Mouse (Mus musculus) adrenal gland, adult 8-10 months (tissue): ENCODE measurements around the gene Gm20708. TPM values are rescaled to one million over a fixed set of nuclear protein-coding genes. Genes with fewer than 3 reads are reported as not detected.

ENCODE experiments used
- DNase-seq: peaks from one replicate; pipeline ENCODE4 v3.0.0; 2022
- total RNA-seq, 4 experiments: library from RNA; stranded (reverse); gene quantifications; 2 replicates each; pipeline ENCODE4 v1.2.4; 2022

Gm20708 gene
- total RNA-seq, 4 experiments from 2014 or later, result 0.59 to 3.4 (median 1.3) TPM

DNA sequence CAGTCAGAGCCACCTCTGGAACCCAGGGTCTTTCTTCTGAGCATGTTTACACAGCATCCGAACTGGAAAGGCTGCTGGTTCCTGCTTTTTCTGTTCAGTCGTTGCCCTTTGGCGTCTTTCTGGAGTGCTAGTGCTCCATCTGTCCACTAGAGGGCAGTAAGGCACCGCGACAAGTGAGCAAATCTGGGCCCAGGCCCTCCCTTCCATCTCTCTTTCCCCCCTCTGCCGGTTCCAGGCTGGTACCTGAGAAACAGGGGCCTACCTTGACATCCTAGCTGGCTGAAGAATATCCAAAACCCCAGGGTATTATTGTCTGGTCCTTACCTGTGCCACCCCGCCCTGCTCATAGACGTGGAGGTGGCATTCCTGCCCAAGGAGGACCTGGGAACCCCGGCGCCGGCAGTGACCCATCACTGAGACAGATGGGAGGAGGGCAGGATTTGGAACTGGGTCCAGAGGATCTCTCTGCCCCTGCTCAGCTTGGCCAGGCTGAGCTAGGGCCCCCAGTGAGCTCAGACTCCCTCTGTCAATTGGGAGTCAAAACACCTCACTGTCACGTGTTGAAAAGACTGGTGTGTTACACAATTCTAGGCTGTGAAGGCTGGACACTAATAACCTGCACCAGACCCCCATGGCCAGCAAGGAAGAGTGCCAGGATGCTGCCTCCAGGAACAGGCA lies 61.4 kb downstream of the Gm20708 start:
- peak; percentile 57 for DNase-seq

DNA sequence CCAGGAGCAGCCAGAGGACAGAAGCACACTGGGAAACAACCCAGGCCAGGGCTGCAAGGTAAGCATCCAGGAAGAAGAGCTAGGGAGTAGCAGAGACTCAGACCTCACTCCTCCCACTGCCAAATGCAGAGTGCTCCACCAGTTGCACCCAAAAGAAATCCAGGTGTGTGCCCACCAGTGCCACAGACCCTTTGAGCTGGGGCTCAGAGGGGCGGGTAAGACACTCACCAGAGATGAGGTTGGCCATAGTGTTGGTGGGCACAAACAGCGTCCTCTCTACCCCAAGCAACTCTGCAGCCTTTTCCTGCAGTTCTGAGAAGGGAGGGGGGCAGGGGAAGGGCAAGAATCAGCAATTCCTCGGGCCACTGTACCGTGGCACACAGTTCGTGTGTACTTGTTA lies 61.9 kb downstream of the Gm20708 start:
- no peak for DNase-seq

DNA sequence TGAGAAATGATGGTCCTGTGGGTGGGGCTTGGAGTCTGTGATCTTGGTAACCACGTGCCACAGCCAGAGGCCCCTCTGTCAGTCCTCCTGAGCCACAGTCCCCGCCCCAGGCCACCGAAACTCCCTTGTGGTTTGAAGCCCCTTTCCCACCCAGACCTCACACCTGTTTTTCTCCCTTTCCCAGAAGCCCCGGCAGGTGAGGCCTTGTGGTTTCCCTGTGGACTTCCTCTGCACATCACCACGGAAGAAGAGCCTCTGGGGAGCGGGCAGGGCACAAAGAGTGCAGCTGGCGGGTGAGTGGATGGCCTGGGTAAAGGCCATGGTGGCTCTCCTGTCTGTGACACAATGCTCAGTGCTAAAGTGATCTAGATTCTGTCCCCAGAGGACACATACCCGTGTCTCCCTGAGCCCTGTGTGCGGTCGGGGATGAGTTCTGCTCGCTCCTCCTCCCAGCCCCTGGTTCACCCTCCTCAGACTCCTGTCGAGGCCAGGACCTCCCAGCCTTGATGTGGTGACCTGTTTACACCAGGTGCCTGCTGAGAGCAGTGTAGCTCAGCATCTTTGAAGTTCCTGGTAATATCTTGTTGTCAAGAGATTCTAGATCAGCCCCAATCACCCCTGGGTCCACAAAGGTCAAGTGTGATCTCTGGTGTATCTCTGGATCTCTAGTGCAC lies 62.6 kb downstream of the Gm20708 start:
- no peak for DNase-seq

DNA sequence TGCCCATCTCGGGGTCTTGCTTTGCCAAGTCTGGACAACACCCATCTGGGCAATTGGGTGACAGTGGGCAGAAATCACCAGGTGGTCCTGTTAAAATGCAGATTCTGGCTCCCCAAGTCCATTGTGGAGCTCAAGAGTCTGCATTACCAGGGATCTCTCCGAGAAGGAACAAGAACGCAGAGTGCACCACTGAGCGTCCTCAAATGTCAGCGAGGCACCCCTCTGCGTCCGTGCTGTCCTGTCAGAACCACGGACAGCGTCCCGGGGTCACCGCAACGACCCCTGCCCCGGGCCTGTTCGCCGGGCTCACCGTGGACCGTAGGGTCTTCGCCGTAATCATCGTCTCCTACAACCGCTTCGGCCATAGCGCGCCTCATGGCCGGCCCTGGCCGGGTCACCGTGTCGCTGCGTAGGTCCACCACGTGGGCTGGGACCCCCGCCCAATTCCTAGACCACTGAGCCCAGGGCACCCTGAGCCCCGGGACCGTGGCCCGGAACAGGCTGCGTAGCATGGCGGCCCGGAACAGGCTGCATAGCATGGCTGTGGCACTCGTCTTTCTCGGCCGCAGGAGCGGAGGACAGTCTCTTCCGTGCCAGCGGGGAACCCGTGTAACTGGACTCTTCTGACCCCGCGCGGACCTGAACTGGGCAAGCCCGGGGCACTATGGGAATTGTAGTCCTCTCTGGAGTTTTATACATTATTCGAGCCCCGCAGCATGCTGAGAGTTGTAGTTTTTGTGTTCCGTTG lies 63.6 kb downstream of the Gm20708 start, which contains the start of gene Tha1:
Tha1 (minus strand) TSS at position 621 of the 748 bp plus-strand sequence.
- DNase-seq, result peak; percentile 80

DNA sequence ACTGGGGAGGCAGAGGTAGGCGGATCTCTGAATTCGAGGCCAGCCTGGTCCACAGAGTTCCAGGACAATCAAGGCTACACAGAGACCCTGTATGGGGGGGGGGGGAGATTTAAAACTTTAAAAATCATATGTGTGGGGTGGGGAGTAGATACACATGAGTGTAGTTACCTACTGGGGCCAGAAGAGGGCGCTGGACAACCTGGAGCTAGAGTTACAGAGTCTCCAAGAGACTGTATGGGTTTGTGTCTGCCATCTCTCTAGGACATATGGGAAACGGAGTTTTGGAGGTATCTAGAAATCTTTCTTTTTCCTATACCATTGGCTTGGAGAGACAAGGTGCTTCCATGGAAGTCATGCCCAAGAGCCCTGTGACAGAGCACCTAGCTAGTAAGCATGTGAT lies 65.0 kb downstream of the Gm20708 start:
- DNase-seq, result no peak

DNA sequence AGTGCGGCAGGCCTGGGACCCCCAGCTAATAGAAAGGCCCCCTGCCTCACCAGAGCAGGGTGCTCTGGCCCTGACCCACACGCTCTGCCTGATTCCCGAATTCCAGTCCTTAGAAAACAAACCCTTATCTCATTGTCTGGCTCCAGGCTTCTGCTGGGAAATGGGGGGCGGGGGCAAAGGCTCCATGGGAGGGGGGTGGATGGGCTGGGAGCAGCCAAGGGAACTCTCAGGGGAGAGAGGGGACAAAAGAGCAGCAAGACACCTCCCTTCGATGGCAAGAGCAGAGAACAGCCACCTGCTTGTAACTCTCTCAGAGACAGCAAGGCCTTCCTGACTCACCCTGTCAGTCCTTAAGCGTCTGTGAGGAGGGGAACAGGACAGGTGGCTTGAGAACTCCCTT lies 66.2 kb downstream of the Gm20708 start:
- DNase-seq, result no peak

DNA sequence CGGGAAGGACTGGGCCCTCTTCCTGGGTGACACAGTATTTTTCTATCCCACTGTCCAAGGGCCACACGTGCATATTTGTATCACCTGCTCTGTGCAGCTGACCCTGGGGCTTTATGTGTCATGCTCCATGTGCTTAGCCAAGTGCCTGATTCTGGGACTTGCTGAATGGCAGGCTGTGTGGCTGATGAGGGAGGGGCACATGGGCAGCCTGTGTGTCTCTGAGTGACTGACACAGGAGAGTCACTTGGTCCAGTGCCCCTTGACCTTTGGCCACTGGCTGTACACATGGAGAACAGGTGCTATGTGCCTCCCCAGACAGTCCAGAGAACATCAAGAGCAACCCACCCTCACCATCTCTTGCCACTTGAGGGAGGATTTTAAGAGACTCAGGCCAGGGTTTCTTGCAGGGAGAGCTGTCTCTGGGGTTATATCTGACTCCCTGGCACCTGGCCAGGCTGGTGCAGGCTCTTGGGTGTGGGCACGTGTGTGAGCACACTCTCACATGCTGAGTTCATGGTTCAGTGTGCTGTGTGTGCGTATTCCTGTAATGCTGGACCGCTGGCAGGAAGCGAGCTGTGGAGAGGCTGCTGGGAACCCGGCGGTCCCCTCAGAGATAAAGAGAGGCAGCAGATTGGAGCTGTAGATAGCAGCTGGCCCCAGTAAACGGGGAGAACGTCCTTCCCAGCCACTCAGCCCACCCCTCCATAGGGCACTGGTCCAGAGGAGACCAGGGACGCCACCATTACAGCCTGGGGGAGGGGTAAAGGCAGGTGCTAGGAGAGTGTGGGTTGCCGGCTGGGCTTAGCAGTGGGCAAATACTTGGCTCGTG lies 68.7 kb downstream of the Gm20708 start:
- no peak for DNase-seq

DNA sequence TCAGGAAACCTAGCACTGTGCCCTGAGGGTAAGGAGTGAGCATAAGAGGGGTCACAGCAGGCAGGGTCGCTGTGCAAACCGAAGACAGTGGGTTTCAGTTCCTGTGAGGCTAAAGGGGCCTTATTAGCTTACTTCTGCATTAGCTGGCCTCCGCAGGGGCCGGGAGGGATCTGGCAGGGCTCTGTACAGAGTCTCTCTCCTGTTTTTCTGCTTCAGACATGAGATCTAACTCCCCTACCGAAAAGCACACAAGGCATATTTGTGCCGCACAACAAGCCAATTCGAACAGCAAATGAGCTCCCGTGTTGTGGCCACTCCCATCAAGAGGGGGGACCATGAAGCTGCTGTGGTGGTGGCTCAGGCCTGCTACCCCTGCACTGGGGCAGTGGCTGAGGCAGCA lies 69.4 kb downstream of the Gm20708 start:
- DNase-seq, result no peak

DNA sequence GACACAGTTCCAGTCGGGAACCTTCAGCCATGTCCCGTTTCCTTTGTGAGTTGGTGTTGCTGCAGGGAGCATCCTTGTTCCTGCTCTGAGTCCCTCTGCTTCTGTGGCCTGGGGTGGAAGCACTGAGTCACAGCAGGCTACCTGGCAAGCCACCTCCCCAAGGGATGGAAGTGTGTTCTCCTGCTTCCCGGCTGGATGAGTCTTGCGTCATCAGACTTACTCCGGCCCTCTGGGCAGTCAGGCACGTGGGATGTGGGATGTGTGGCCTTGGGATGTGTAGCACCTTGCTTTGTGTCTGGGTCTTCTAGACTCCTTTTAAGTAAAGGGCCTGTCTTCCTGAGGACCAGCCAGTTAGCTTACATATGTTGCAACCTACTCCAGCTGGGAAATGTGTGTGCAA lies 70.2 kb downstream of the Gm20708 start:
- no peak for DNase-seq

DNA sequence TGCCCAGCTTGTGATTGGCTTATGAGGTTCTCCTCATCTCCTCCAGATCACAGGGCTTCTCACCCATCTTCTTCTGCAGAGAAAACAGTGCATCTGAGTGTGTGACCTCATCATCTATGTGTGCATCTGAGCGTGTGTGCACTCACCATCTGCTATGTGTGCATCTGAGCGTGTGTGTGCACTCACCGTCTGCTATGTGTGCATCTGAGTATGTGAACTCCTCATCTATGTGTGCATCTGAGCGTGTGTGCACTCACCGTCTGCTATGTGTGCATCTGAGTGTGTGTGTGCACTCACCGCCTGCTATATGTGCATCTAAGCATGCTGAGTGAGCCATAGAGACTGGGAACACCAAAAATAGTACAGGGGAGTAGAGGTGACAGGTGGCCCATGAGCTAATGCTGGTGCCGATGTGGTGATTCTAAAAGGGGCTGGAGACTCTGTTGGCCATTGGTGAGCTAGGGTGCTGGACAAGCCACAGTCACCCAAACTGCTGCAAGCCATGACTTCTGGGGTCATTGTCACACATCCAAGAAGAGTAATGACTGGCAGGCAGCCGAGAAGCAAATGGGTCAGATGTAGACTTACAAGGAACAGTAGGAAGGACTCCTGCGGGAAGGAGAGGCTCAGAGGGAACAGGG lies 71.0 kb downstream of the Gm20708 start:
- no peak for DNase-seq

DNA sequence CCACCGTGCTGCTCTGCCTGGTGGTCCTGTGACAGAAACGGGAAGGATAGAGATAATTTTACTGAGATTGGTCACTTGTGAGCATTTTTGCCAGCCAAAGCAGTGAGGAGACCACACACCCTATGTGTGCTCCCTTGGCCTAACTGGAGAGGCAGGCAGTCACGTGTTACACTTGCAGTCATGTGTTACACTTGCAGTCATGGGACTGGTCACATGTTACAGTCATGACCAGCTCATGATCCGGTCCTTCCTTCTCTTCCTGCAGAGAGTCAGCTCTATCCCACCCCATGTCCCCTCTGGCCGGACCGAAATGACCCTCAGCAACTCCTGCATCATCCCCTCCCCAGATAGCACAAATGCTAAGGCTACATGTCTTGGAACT lies 71.5 kb downstream of the Gm20708 start:
- no peak for DNase-seq

DNA sequence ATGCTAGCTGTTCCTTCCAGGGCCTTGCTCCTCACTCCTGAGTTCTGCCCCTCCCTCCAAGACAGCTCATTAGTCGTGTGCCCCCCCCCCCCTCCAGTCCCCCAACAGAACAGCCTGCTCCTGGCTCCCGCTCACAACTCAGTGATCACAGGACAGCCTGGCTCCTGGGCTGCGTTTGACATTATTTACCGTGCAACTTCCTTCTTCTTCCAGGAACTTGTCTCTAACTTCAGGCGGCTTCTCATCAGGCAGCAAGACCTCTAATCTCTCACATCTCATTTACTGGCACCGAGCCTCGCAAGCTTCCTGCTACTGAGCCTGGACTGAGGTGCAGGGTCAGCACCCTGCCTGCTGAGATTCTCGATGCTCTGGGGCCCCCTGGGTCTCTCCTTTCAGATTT lies 72.3 kb downstream of the Gm20708 start:
- no peak for DNase-seq

DNA sequence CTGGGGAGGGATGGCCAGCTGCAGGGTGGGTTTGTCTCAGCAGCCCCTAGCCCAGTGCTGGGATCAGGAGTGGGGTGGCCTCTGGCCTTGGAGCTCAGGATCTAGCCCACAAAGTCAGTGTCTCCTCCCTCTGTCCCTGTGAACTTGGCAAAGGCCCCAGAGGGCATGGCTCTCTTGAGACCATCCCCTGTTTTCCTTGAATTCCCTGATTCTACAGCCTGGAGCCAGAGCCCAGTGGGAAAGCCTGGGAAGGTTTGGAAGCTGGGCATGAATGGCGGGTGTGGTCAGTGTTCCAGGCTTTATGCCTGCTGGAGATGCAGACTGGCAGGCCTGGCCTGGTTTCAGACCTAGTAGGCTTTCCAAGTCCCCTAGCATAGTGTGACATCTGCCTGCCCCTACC lies 72.7 kb downstream of the Gm20708 start:
- no peak for DNase-seq

DNA sequence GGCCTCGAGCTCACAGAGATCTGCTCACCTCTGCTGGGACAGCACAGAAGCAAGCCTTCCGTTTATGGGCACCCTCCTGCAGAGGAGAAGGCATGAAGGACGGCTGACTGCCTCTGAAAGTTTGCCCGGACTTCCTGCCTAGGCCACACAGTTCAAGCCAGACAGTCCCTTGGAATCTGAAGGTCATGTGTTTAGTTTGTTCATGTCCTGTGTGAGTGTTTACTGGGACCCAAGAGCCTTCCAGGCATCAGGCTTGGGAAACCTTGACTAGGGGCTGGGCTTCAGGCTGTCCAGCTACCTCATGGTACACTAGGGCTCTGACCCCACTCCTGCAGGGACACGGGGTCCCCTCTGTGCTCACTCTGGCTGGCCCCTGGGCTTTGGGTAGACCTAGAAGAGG lies 76.5 kb downstream of the Gm20708 start:
- DNase-seq, result no peak

DNA sequence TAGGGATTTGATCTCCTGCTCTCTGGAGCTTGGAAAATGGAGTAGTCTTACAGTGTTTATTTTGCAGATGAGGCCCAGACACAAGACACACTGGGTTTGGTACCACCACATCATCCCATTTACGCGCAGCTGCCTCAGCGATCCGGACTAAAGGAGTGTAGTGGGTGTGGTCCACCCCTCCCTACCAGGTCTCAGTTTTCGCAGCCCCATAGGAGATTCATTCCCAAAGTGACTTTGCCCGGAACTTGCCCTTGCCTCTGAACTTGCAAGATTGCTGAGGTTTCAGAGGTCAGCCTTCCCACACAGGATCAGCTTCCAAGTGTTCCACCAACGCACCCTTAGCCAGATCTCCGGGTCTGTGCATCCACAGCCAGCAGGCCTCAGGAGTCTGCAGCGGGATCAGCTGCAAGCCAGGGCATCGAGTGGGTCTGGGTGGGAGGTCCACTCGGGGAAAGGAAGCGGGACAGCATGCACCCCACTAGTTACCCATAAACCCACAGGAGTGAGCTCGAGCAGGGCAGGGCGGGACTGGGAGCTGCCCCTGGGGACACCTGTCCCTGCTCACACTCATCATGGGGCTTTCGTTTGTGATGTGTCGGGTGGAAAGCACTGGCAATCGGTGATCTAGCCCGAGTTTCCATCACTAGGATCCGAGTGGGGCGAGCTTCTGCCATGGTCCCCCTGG lies 78.8 kb downstream of the Gm20708 start:
- DNase-seq, result no peak

DNA sequence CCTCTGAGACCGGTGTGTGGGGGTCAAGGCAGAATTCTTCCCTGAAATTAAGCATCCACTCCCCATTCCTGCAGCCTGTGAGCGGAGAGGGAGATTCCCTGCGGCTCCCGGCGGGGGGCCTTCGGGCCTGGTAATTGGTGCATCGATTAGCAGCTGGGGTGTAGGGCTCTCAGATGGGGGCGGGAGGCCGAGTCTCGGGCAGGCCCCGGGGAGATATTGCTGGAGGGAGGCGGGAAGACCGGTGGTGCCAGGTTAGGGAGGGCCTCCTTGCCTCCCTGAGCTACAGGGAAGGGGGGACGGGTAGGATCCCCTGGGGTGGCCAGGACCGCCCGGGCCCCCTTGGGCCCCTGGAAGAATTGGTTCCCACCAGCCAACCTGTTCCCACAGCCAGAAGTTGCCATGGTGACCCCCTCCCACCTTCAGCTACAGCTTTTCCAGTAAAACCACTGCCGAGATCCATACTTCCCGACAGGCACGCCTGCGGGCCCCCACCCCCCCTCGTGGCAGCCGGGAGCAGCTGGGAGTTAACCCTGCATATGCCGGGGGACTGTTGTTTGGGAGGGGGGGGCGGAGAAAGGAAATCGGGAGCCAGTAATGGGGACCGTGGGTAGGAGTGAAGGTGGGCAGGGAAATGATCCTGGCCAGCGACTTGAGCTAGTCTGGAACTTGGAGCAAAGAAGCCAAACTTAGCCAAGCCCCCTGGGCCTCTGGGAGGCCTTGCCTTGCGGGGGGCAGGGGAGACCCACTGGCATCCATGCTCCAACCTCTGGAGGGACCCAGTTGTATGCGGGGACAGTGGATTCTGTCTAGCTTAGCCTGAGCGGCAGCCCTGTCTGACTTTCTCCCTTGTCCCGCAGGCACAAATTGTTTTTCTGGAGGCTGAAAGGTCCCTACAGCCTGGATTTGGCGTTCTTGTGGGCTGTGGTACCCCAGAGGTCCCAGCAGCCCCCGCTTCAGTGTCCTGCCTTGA lies 79.7 kb downstream of the Gm20708 start:
- DNase-seq, result no peak
